Mouse (Mus musculus) heart, adult 2 months (tissue): ENCODE results near the gene Col6a5. TPM values are rescaled to one million over a fixed set of nuclear protein-coding genes. Genes with fewer than 3 reads are reported as not detected.

Experiments used
- DNase-seq, 2 experiments: peaks; one replicate each; pipeline ENCODE4 v3.0.0; 2021
- H3K27ac ChIP-seq: fragments of 200-600 bp; 2 replicates; pipeline ENCODE4 v1.8.1; 2022
- H3K27me3 ChIP-seq: fragments of 200-500 bp; 2 replicates; pipeline ENCODE4 v1.6.1; 2012; ENCODE audit warnings: mild to moderate bottlenecking, low read length, inconsistent platforms, mixed read lengths; ENCODE audit not compliant: control insufficient read depth, insufficient read depth
- H3K36me3 ChIP-seq: fragments of 200-500 bp; 2 replicates; pipeline ENCODE4 v1.6.1; 2012; ENCODE audit warnings: low read length, inconsistent platforms; ENCODE audit not compliant: control insufficient read depth, insufficient read depth
- H3K4me1 ChIP-seq: fragments of 200-500 bp; 2 replicates; pipeline ENCODE4 v1.6.1; 2011; ENCODE audit warnings: low read length; ENCODE audit not compliant: control insufficient read depth, insufficient read depth
- H3K4me3 ChIP-seq: fragments of 200-600 bp; 2 replicates; pipeline ENCODE4 v1.8.1; 2022
- H3K79me2 ChIP-seq: fragments of 200-500 bp; replicated peaks from 2 replicates; pipeline ENCODE4 v1.6.1; 2012; ENCODE audit warnings: mild to moderate bottlenecking, inconsistent platforms, low read length, moderate library complexity, mixed read lengths; ENCODE audit not compliant: control insufficient read depth, insufficient read depth
- H3K9ac ChIP-seq: fragments of 200-500 bp; 2 replicates; pipeline ENCODE4 v1.6.1; 2012; ENCODE audit warnings: low read depth, mild to moderate bottlenecking, control low read depth, inconsistent platforms, low read length, mixed read lengths
- CTCF ChIP-seq: fragments of 200-600 bp; IDR thresholded peaks from 2 replicates; pipeline ENCODE4 v1.8.1; 2022; ENCODE audit warnings: antibody characterized with exemption, mild to moderate bottlenecking, moderate library complexity
- EP300 ChIP-seq: fragments of 200-500 bp; IDR thresholded peaks from 2 replicates; pipeline ENCODE4 v1.6.1; 2011; ENCODE audit warnings: low read depth, low read length, control low read depth; ENCODE audit not compliant: insufficient read depth
- POLR2A ChIP-seq: fragments of 200-500 bp; IDR thresholded peaks from 2 replicates; pipeline ENCODE4 v1.6.1; 2011; ENCODE audit warnings: mild to moderate bottlenecking, low read depth, low read length, control low read depth; ENCODE audit not compliant: insufficient read depth
- WGBS: fragments of 180-500 bp; shearing (Covaris S2); methylation state at CpG from one replicate; pipeline ENCODE4 v1.1.7; 2018; 5-methylcytosine and 5-hydroxymethylcytosine counted together
- intact Hi-C: fragments of 180-260 bp; cut with DNase I; formaldehyde crosslinking; loops from one replicate; pipeline ENCODE4 v1.15.1; 2025
- long read RNA-seq: library from polyadenylated mRNA; stranded (forward); transcript quantifications from one replicate; pipeline ENCODE4 v2.0.0, GENCODE M21; 2021
- polyA plus RNA-seq: library from polyadenylated mRNA; depleted of rRNA; stranded (reverse); fragments of >200 nt; gene quantifications from 2 replicates; pipeline ENCODE4 v1.2.3, GENCODE M21; 2012; rRNA removed
- total RNA-seq, 2 experiments: library from RNA; stranded (reverse); gene quantifications; 2 replicates each; pipeline ENCODE4 v1.2.3; 2021

Col6a5 gene
- total RNA-seq (under 1 TPM; 0.09 to 0.50 TPM), polyA plus RNA-seq (0.12 and 0.14 TPM in 2 replicates)
- long read RNA-seq = 0 reads

GRCm38 (mm10) chr9:105960533-105960932 lies at the start of gene Col6a5:
Col6a5 (minus strand) TSS chr9:105960643.
- Histone ChIP-seq H3K4me1 (no peaks in the 10 kb centered on the region; the same call in 1 of the 2 replicates), H3K27ac (no peak within 1 kb of the TSS), H3K4me3 (no peak within 1 kb of the TSS), H3K36me3 (no peaks in the 10 kb centered on the region), H3K79me2 (no peaks in the 10 kb centered on the region), H3K27me3 (no peaks in the 10 kb centered on the region), H3K9ac (no peak within 1 kb of the TSS)
- 12% methylated on average over 13 of the region's 13 CpGs for WGBS
- TF ChIP-seq EP300 (no peak), CTCF (no peak), POLR2A (no peak)
- intact Hi-C loops = no loop called here
- DNase-seq = peak; percentile 48 to 63

- no peaks in the 10 kb centered on the region for H3K36me3 ChIP-seq
- 57% methylated on average over 11 of the region's 11 CpGs for WGBS
- H3K4me3 ChIP-seq = no peak overlapping the region
- H3K27ac ChIP-seq = no peak overlapping the region
- H3K79me2 ChIP-seq = no peaks in the 10 kb centered on the region
- TF ChIP-seq CTCF = no peak
- no peak for TF ChIP-seq EP300
- no peak for TF ChIP-seq POLR2A
- no peaks in the 10 kb centered on the region for H3K27me3 ChIP-seq
- H3K9ac ChIP-seq = no peak overlapping the region
- H3K4me1 ChIP-seq = no peaks in the 10 kb centered on the region
- intact Hi-C loops = no loop called here
- DNase-seq = no peak
Observed at GRCm38 (mm10) chr9:105997955-105998354, 37.5 kb upstream of the Col6a5 start.

GRCm38 (mm10) chr9:105992425-105992824 lies 32.0 kb upstream of the Col6a5 start:
- no peak overlapping the region for H3K9ac ChIP-seq
- no peaks in the 10 kb centered on the region for H3K27me3 ChIP-seq
- no peaks in the 10 kb centered on the region for H3K79me2 ChIP-seq
- H3K27ac ChIP-seq = no peak overlapping the region
- no peaks in the 10 kb centered on the region for H3K36me3 ChIP-seq
- WGBS = 73% methylated on average over 6 of the region's 6 CpGs
- intact Hi-C loops = no loop called here
- H3K4me1 ChIP-seq = no peaks in the 10 kb centered on the region
- no peak overlapping the region for H3K4me3 ChIP-seq
- no peak for TF ChIP-seq EP300
- no peak for TF ChIP-seq CTCF
- no peak for TF ChIP-seq POLR2A
- DNase-seq = no peak

GRCm38 (mm10) chr9:105990099-105990498 lies 29.7 kb upstream of the Col6a5 start:
- H3K27me3 ChIP-seq = no peaks in the 10 kb centered on the region
- DNase-seq = no peak
- intact Hi-C loops = no loop called here
- TF ChIP-seq EP300 (no peak), CTCF (no peak), POLR2A (no peak)
- H3K79me2 ChIP-seq = no peaks in the 10 kb centered on the region
- H3K27ac ChIP-seq = no peak overlapping the region
- H3K9ac ChIP-seq = no peak overlapping the region
- H3K4me1 ChIP-seq = no peaks in the 10 kb centered on the region
- H3K4me3 ChIP-seq = no peak overlapping the region
- 70% methylated on average over 6 of the region's 6 CpGs for WGBS
- no peaks in the 10 kb centered on the region for H3K36me3 ChIP-seq

GRCm38 (mm10) chr9:105989468-105989867 lies 29.0 kb upstream of the Col6a5 start:
- H3K4me3 ChIP-seq = no peak overlapping the region
- no peaks in the 10 kb centered on the region for H3K4me1 ChIP-seq
- H3K9ac ChIP-seq = no peak overlapping the region
- no peak overlapping the region for H3K27ac ChIP-seq
- WGBS = 83% methylated on average over 6 of the region's 6 CpGs
- no peaks in the 10 kb centered on the region for H3K27me3 ChIP-seq
- TF ChIP-seq EP300 = no peak
- TF ChIP-seq CTCF = no peak
- TF ChIP-seq POLR2A = no peak
- H3K79me2 ChIP-seq = no peaks in the 10 kb centered on the region
- DNase-seq = no peak
- H3K36me3 ChIP-seq = no peaks in the 10 kb centered on the region
- intact Hi-C loops = loop anchor here (2.0 kb wide), 1 partner anchor 297 kb away; no protein-coding TSS in a partner anchor

- TF ChIP-seq CTCF (peak; percentile 73), EP300 (no peak)
- Histone ChIP-seq H3K4me3 (no peak overlapping the region), H3K79me2 (no peaks in the 10 kb centered on the region), H3K27me3 (no peaks in the 10 kb centered on the region), H3K4me1 (no peaks in the 10 kb centered on the region), H3K9ac (no peak overlapping the region), H3K36me3 (no peaks in the 10 kb centered on the region), H3K27ac (no peak overlapping the region)
- intact Hi-C loops = loop anchor here (2.0 kb wide), 1 partner anchor 295 kb away; no protein-coding TSS in a partner anchor
- 52% methylated on average over 8 of the region's 8 CpGs for WGBS
- no peak for DNase-seq
Observed at GRCm38 (mm10) chr9:105988096-105988495, 27.7 kb upstream of the Col6a5 start.
